Mouse (Mus musculus): Measurements from ENCODE around the gene Gm14214. TPM values are rescaled to one million over a fixed set of nuclear protein-coding genes. Genes with fewer than 3 reads are reported as not detected.

The Gm14214 gene
- total RNA-seq (2023; ENCODE audit: inconsistent age): not detected in 4 replicates

GRCm38 (mm10) chr2:154769930-154770329 is at the start of gene Gm14214:
TSS of gene Gm14214 (minus strand) at chr2:154770030.

DNA sequence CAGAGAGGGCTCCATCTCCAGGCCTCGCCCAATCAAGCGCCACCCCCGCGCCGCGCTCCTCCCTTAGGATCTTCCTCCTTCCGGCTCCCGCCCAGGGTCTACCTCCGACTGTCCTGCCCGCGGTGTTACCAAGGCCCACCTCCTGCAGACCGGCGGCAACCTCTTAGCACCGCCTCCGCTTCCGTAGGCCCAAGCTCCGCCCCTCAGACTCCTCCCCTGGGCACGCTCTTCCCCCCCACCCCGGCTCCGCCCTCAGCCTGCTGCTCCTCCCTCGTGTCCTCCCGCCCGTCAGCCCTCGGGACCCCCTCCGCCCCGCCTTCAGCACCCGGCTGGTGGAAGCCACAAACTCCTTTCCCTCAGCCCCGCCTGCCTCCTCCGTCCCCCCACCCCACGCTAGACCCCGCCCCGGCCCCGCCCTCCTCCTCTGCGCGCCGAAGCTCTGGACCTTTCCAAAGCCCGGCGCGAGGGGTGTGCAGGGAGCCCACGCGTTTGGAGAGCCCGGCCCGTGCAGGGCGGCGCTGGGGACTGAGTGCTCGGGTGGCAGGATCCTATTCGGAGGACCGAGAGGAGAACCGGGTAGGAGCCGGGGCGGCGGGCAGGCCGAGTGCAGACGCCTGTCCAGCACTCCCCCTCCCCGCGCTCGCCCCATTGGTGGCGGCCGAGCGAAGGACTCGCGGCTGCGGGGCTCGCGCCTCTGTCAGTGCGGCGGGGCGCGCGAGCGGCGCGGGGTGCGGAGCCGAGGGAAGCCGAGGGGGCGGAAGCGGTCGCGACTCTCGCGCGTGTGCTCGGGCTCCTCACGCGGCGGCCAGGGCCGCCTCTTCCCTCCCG is 21.0 kb upstream of the Gm14214 start, which contains the start of the genes Raly and a:
Raly (plus strand) TSS at position 441 of the 828 bp plus-strand sequence.
a (plus strand) TSS at position 747 of the 828 bp plus-strand sequence.

Other genes with a start within 250 kb of the Gm14214 start
- gene 1700003F12Rik, start 222.9 kb downstream of the Gm14214 start, total RNA-seq (2023; ENCODE audit: inconsistent age): 0.80 to 3.1 TPM (median 2.2 TPM) in 4 replicates
- gene Actl10, start 218.3 kb downstream of the Gm14214 start, total RNA-seq (2023; ENCODE audit: inconsistent age): 0.45 to 1.5 TPM (median 1.0 TPM) in 4 replicates
- gene Necab3, start 211.1 kb downstream of the Gm14214 start, total RNA-seq (2023; ENCODE audit: inconsistent age): 0.39 to 2.3 TPM (median 0.87 TPM) in 3 of 4 replicates, not detected in the other
- 5.1 to 6.9 TPM (median 6.4 TPM) in 4 replicates for gene E2f1, start 200.1 kb downstream of the Gm14214 start, total RNA-seq (2023; ENCODE audit: inconsistent age)
- 6.9 to 9.6 TPM (median 8.2 TPM) in 4 replicates for gene Pxmp4, start 166.3 kb downstream of the Gm14214 start, total RNA-seq (2023; ENCODE audit: inconsistent age)
- 7.2 to 8.6 TPM (median 8.1 TPM) in 4 replicates for gene Zfp341, start 156.7 kb downstream of the Gm14214 start, total RNA-seq (2023; ENCODE audit: inconsistent age)
- not detected in 4 replicates for gene 4930519P11Rik, start 156.6 kb downstream of the Gm14214 start, total RNA-seq (2023; ENCODE audit: inconsistent age)
- 112 to 130 TPM (median 119 TPM) in 4 replicates for gene Chmp4b, start 118.3 kb downstream of the Gm14214 start, total RNA-seq (2023; ENCODE audit: inconsistent age)
- 166 to 179 TPM (median 172 TPM) in 4 replicates for gene Raly, start 21.1 kb upstream of the Gm14214 start, total RNA-seq (2023; ENCODE audit: inconsistent age)
- not detected in 4 replicates for gene a, start 21.4 kb upstream of the Gm14214 start, total RNA-seq (2023; ENCODE audit: inconsistent age)
- 82.7 to 97.6 TPM (median 91.7 TPM) in 4 replicates for gene Eif2s2, start 122.9 kb upstream of the Gm14214 start, total RNA-seq (2023; ENCODE audit: inconsistent age)
- not detected in 4 replicates for gene Gm14226, start 248.2 kb upstream of the Gm14214 start, total RNA-seq (2023; ENCODE audit: inconsistent age)

Data from B cell, adult (primary cell).